Mouse (Mus musculus) MEL (cell line): ENCODE data around the gene Arid5a. TPM values are rescaled to one million over a fixed set of nuclear protein-coding genes. Genes with fewer than 3 reads are reported as not detected.

ENCODE experiments used
- DNase-seq: peaks from one replicate; pipeline ENCODE4 v3.0.0; 2011; ENCODE audit warnings: low read depth, low spot score
- H3K27ac ChIP-seq: 2 replicates; pipeline ENCODE4 v1.5.1; 2012; ENCODE audit warnings: low read depth, mild to moderate bottlenecking, control low read depth, low read length, moderate library complexity; ENCODE audit not compliant: control insufficient read depth
- H3K27me3 ChIP-seq, 2 experiments: fragments of 150-350 bp in 1 of 2; sonication (generic) in 1 of 2; 2 replicates each; pipeline ENCODE4 v1.6.1; 2012; ENCODE audit warnings: low read length in 2 of 2, mild to moderate bottlenecking in 2 of 2, improper control_type of control experiment in 1 of 2, moderate library complexity in 1 of 2; ENCODE audit not compliant: insufficient read depth in 2 of 2, control insufficient read depth in 1 of 2
- H3K36me3 ChIP-seq, 2 experiments: 2 replicates each; pipeline ENCODE4 v1.6.1; 2012 to 2014; ENCODE audit warnings: low read length in 2 of 2, improper control_type of control experiment in 1 of 2, inconsistent platforms in 1 of 2, mild to moderate bottlenecking in 1 of 2; ENCODE audit not compliant: insufficient read depth in 2 of 2, control insufficient read depth in 1 of 2
- H3K4me1 ChIP-seq, 2 experiments: fragments of 150-350 bp in 1 of 2; sonication (generic) in 1 of 2; 2 replicates each; pipeline ENCODE4 v1.6.1; 2012; ENCODE audit warnings: low read length in 2 of 2, improper control_type of control experiment in 1 of 2, mild to moderate bottlenecking in 1 of 2; ENCODE audit not compliant: insufficient read depth in 2 of 2, control insufficient read depth in 1 of 2
- H3K4me3 ChIP-seq, 2 experiments: fragments of 150-350 bp in 1 of 2; sonication (generic) in 1 of 2; 2 replicates each; pipeline ENCODE4 v1.5.1; 2012; ENCODE audit warnings: low read depth in 2 of 2, low read length in 2 of 2, mild to moderate bottlenecking in 2 of 2, moderate library complexity in 2 of 2, control low read depth in 1 of 2, improper control_type of control experiment in 1 of 2; ENCODE audit not compliant: control insufficient read depth in 1 of 2, insufficient read depth in 1 of 2
- H3K79me2 ChIP-seq: 2 replicates; pipeline ENCODE4 v1.6.1; 2012; ENCODE audit warnings: mild to moderate bottlenecking, low read length, moderate library complexity; ENCODE audit not compliant: control insufficient read depth, poor library complexity, insufficient read depth
- H3K9ac ChIP-seq: 2 replicates; pipeline ENCODE4 v1.6.1; 2012; ENCODE audit warnings: low read depth, mild to moderate bottlenecking, control low read depth, low read length, moderate library complexity; ENCODE audit not compliant: control insufficient read depth, poor library complexity, severe bottlenecking
- H3K9me3 ChIP-seq: fragments of 150-350 bp; sonication (generic); replicated peaks from 2 replicates; pipeline ENCODE4 v1.6.1; 2012; ENCODE audit warnings: mild to moderate bottlenecking, low read length, improper control_type of control experiment, moderate library complexity; ENCODE audit not compliant: insufficient read depth
- CHD1 ChIP-seq: IDR thresholded peaks from 2 replicates; pipeline ENCODE4 v1.6.1; 2012; ENCODE audit warnings: low read depth, mild to moderate bottlenecking, inconsistent platforms, low read length, improper control_type of control experiment
- CHD2 ChIP-seq: IDR thresholded peaks from 2 replicates; pipeline ENCODE4 v1.6.1; 2011; ENCODE audit warnings: low read length, improper control_type of control experiment
- CTCF ChIP-seq, 3 experiments: IDR thresholded peaks in 2 of 3; conservative IDR thresholded peaks in 1 of 3; 2 replicates each; pipeline ENCODE4 v1.5.1; 2011 to 2012; ENCODE audit warnings: low read length in 3 of 3, low read depth in 2 of 3, mild to moderate bottlenecking in 2 of 3, improper control_type of control experiment in 1 of 3, inconsistent platforms in 1 of 3, mixed read lengths in 1 of 3, moderate library complexity in 1 of 3; ENCODE audit not compliant: control insufficient read depth in 1 of 3, insufficient read depth in 1 of 3, poor library complexity in 1 of 3, severe bottlenecking in 1 of 3
- EP300 ChIP-seq, 2 experiments: IDR thresholded peaks; 2 replicates each; pipeline ENCODE4 v1.6.1; 2011; ENCODE audit warnings: improper control_type of control experiment in 2 of 2, low read length in 2 of 2, low read depth in 1 of 2, mild to moderate bottlenecking in 1 of 2
- ETS1 ChIP-seq: IDR thresholded peaks from 2 replicates; pipeline ENCODE4 v1.6.1; 2012; ENCODE audit warnings: low read depth, mild to moderate bottlenecking, inconsistent platforms, low read length, improper control_type of control experiment, moderate library complexity
- GABPA ChIP-seq: IDR thresholded peaks from 2 replicates; pipeline ENCODE4 v1.6.1; 2012; ENCODE audit warnings: low read depth, mild to moderate bottlenecking, inconsistent platforms, low read length, improper control_type of control experiment, moderate library complexity
- GATA1 ChIP-seq: IDR thresholded peaks from 2 replicates; pipeline ENCODE4 v1.6.1; 2011; ENCODE audit warnings: low read depth, low read length, improper control_type of control experiment
- JUND ChIP-seq: IDR thresholded peaks from 2 replicates; pipeline ENCODE4 v1.6.1; 2011; ENCODE audit warnings: low read depth, mild to moderate bottlenecking, improper control_type of control experiment, low read length
- KAT2A ChIP-seq: conservative IDR thresholded peaks from 2 replicates; pipeline ENCODE4 v1.6.1; 2012; ENCODE audit warnings: low read depth, low read length, improper control_type of control experiment, inconsistent platforms
- MAX ChIP-seq: IDR thresholded peaks from 2 replicates; pipeline ENCODE4 v1.6.1; 2011; ENCODE audit warnings: low read length, improper control_type of control experiment
- MXI1 ChIP-seq: IDR thresholded peaks from 2 replicates; pipeline ENCODE4 v1.6.1; 2011; ENCODE audit warnings: mild to moderate bottlenecking, low read depth, low read length, improper control_type of control experiment
- NELFE ChIP-seq: IDR thresholded peaks from 2 replicates; pipeline ENCODE4 v1.6.1; 2011; ENCODE audit warnings: low read depth, low read length, improper control_type of control experiment
- NRF1 ChIP-seq: IDR thresholded peaks from 2 replicates; pipeline ENCODE4 v1.6.1; 2014; ENCODE audit warnings: low read depth, mild to moderate bottlenecking, inconsistent platforms, low read length, improper control_type of control experiment, moderate library complexity; ENCODE audit not compliant: poor library complexity, insufficient read depth, severe bottlenecking
- POLR2A ChIP-seq, 2 experiments: IDR thresholded peaks; 2 replicates each; pipeline ENCODE4 v1.6.1; 2011 to 2012; ENCODE audit warnings: low read length in 2 of 2, mild to moderate bottlenecking in 2 of 2, control low read depth in 1 of 2, improper control_type of control experiment in 1 of 2, low read depth in 1 of 2, moderate library complexity in 1 of 2; ENCODE audit not compliant: control insufficient read depth in 1 of 2, insufficient read depth in 1 of 2, poor library complexity in 1 of 2
- POLR2AphosphoS2 ChIP-seq: IDR thresholded peaks from 2 replicates; pipeline ENCODE4 v1.6.1; 2011; ENCODE audit warnings: low read length, improper control_type of control experiment
- RAD21 ChIP-seq: IDR thresholded peaks from 2 replicates; pipeline ENCODE4 v1.6.1; 2011; ENCODE audit warnings: mild to moderate bottlenecking, low read depth, low read length, improper control_type of control experiment
- RCOR1 ChIP-seq: IDR thresholded peaks from 2 replicates; pipeline ENCODE4 v1.6.1; 2012; ENCODE audit warnings: low read depth, mild to moderate bottlenecking, inconsistent platforms, low read length, improper control_type of control experiment
- TAL1 ChIP-seq: IDR thresholded peaks from 2 replicates; pipeline ENCODE4 v1.6.1; 2012; ENCODE audit warnings: mild to moderate bottlenecking, inconsistent platforms, low read length, moderate library complexity, mixed read lengths
- TBP ChIP-seq: IDR thresholded peaks from 2 replicates; pipeline ENCODE4 v1.8.0; 2011; ENCODE audit warnings: low read depth, low read length, improper control_type of control experiment
- UBTF ChIP-seq: IDR thresholded peaks from 2 replicates; pipeline ENCODE4 v1.6.1; 2012; ENCODE audit warnings: low read depth, mild to moderate bottlenecking, inconsistent platforms, low read length, improper control_type of control experiment, moderate library complexity, borderline replicate concordance; ENCODE audit not compliant: insufficient read depth
- USF2 ChIP-seq, 2 experiments: IDR thresholded peaks; 2 replicates each; pipeline ENCODE4 v1.6.1; 2011 to 2012; ENCODE audit warnings: improper control_type of control experiment in 2 of 2, low read length in 2 of 2, borderline replicate concordance in 1 of 2, inconsistent platforms in 1 of 2, low read depth in 1 of 2, mild to moderate bottlenecking in 1 of 2; ENCODE audit not compliant: insufficient read depth in 1 of 2
- ZMIZ1 ChIP-seq: IDR thresholded peaks from 2 replicates; pipeline ENCODE4 v1.6.1; 2012; ENCODE audit warnings: low read depth, mild to moderate bottlenecking, inconsistent platforms, low read length, improper control_type of control experiment, moderate library complexity
- ZNF384 ChIP-seq: IDR thresholded peaks from 2 replicates; pipeline ENCODE4 v1.6.1; 2012; ENCODE audit warnings: low read depth, mild to moderate bottlenecking, inconsistent platforms, low read length, improper control_type of control experiment
- polyA plus RNA-seq, 2 experiments: library from polyadenylated mRNA; stranded (reverse) in 1 of 2; unstranded in 1 of 2; fragments of >175 nt in 1 of 2; fragments of >200 nt in 1 of 2; gene quantifications; 2 replicates each; pipeline versions ENCODE4 v1.2.1 to v1.2.4; 2012; ENCODE audit warnings: low replicate concordance in 2 of 2, low read depth in 1 of 2; ENCODE audit not compliant: insufficient read length in 2 of 2, insufficient read depth in 1 of 2, missing spikeins in 1 of 2
- total RNA-seq: library from RNA; depleted of rRNA; stranded (reverse); fragments of 300-350 nt; gene quantifications from 2 replicates; pipeline ENCODE4 v1.2.3, GENCODE M21; 2012

Arid5a gene
- total and polyA plus RNA-seq, 3 experiments, result 4.2 to 9.0 TPM; not detected in 1

DNA sequence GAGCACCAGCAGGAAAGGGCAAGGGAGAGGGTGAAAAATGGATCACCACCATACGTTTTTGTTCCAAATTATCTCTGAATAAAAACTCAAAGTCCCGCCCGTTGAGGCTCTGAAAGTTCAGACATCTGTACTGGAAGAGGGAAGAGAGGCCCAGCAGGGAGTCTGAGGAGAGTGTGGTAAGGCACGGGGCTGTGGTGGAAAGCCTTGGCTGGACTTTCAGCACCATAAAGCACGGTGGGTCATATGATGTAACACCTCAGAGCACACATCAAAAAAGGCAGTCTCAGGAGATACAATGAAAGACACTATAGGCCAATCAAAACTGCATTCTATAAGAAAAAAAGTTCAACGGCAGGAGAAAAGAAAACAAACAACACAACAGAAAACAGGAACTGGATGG lies 24.2 kb downstream of the Arid5a start:
- Histone ChIP-seq H3K4me1 (no peaks in the 10 kb centered on the region), H3K79me2 (no peaks in the 10 kb centered on the region), H3K4me3 (no peak overlapping the region), H3K9ac (no peak overlapping the region), H3K27me3 (no peaks in the 10 kb centered on the region), H3K36me3 (no peaks in the 10 kb centered on the region; a peak in 1 of 4 replicates), H3K27ac (no peak overlapping the region), H3K9me3 (no peaks in the 10 kb centered on the region)
- DNase-seq, result no peak
- TF ChIP-seq JUND, result no peak
- TF ChIP-seq CTCF (IDR thresholded peaks at IDR 0.05 in 2 of 3, conservative IDR thresholded peaks at IDR 0.05 in 1 of 3; ENCODE audit: control insufficient read depth in 1 of 3, insufficient read depth in 1 of 3, low read depth in 2 of 3, low read length in 3 of 3, poor library complexity in 1 of 3, severe bottlenecking in 1 of 3), result no peak
- TF ChIP-seq POLR2AphosphoS2, result no peak
- no peak for TF ChIP-seq CHD2
- no peak for TF ChIP-seq POLR2A (IDR thresholded peaks at IDR 0.05; ENCODE audit: control insufficient read depth in 1 of 2, insufficient read depth in 1 of 2, low read depth in 1 of 2, low read length in 2 of 2, poor library complexity in 1 of 2)
- no peak for TF ChIP-seq EP300 (IDR thresholded peaks at IDR 0.05; ENCODE audit: low read depth in 1 of 2, low read length in 2 of 2)
- no peak for TF ChIP-seq UBTF
- TF ChIP-seq KAT2A, result no peak
- no peak for TF ChIP-seq RAD21
- no peak for TF ChIP-seq MXI1
- TF ChIP-seq ETS1, result no peak
- no peak for TF ChIP-seq TBP
- TF ChIP-seq CHD1, result no peak
- TF ChIP-seq NRF1, result no peak
- TF ChIP-seq GATA1, result no peak

- H3K27me3 ChIP-seq, result no peaks in the 10 kb centered on the region
- DNase-seq, result no peak
- H3K36me3 ChIP-seq, result no peaks in the 10 kb centered on the region; a peak in 2 of 4 replicates
- no peaks in the 10 kb centered on the region for H3K9me3 ChIP-seq
- H3K79me2 ChIP-seq, result no peaks in the 10 kb centered on the region
- no peak overlapping the region for H3K9ac ChIP-seq
- no peak overlapping the region for H3K4me3 ChIP-seq
- H3K27ac ChIP-seq, result no peak overlapping the region
- no peaks in the 10 kb centered on the region for H3K4me1 ChIP-seq
- TF ChIP-seq ZMIZ1, result no peak
- no peak for TF ChIP-seq NELFE
- no peak for TF ChIP-seq GABPA
- TF ChIP-seq CTCF (IDR thresholded peaks at IDR 0.05 in 2 of 3, conservative IDR thresholded peaks at IDR 0.05 in 1 of 3; ENCODE audit: control insufficient read depth in 1 of 3, insufficient read depth in 1 of 3, low read depth in 2 of 3, low read length in 3 of 3, poor library complexity in 1 of 3, severe bottlenecking in 1 of 3), result no peak
- TF ChIP-seq CHD2, result no peak
- TF ChIP-seq TAL1, result no peak
- no peak for TF ChIP-seq ETS1
- TF ChIP-seq POLR2AphosphoS2, result no peak; the same call in 1 of the 2 replicates
- TF ChIP-seq ZNF384, result no peak
- no peak for TF ChIP-seq POLR2A (IDR thresholded peaks at IDR 0.05; ENCODE audit: control insufficient read depth in 1 of 2, insufficient read depth in 1 of 2, low read depth in 1 of 2, low read length in 2 of 2, poor library complexity in 1 of 2)
- TF ChIP-seq JUND, result no peak
- TF ChIP-seq USF2 (IDR thresholded peaks at IDR 0.05; ENCODE audit: borderline replicate concordance in 1 of 2, insufficient read depth in 1 of 2, low read depth in 1 of 2, low read length in 2 of 2), result no peak
- no peak for TF ChIP-seq MAX
- TF ChIP-seq RAD21, result no peak
- no peak for TF ChIP-seq RCOR1
- no peak for TF ChIP-seq CHD1
- no peak for TF ChIP-seq TBP
These were observed 25.7 kb downstream of the Arid5a start for GRCm38 (mm10) chr1:36332955-36333887.
